Mouse (Mus musculus) c-Kit-negative CD71-positive TER-119-positive erythroid progenitor cells, embryonic 14.5 days (primary cell): Measurements from ENCODE around the gene Ncoa7.
A peak's percentile ranks its signal among the peaks of the same experiment; 100 is the strongest.
"Not testable (repeated sequence)": the region's sequence is repeated elsewhere in the genome, so short reads cannot be mapped to it uniquely, and the experiment has no call there.

Source experiments
- DNase-seq: peaks from one replicate; pipeline ENCODE4 v3.0.0-alpha.2; 2013; ENCODE audit warnings: low read depth, low spot score

Ncoa7 gene

DNA sequence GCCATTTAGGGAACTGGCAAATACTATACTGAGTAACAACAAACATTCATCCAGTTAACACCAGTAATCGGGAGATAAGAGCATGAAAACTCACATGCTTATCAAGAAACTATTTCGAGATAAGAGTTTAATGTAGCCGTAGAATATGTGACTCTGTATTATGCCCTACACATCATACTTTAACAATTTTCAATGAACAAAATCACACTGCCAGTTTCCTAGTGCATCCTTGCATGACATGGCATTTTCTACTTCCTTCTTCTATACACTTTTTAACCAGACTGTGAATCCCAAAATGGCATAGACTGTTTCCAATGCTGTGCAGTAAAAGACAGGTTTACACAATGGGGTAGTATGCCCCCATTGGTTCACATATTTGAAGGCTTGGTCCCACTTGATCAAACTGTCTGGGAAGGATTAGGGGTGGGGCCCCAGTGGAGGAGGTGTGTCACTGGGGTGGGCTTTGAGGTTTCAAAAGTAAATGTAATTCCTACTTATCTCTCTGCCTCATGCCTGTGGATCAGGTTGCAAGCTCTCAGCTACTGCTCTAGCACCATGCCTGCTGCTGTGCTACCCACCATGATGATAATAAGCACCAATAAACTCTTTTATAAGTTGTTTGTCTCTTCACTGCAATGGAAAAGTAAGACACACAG is 15.3 kb downstream of the Ncoa7 start:
- no peak for DNase-seq

- no peak for DNase-seq
Observed at GRCm38 (mm10) chr10:30786103-30786754, 16.9 kb downstream of the Ncoa7 start.

DNA sequence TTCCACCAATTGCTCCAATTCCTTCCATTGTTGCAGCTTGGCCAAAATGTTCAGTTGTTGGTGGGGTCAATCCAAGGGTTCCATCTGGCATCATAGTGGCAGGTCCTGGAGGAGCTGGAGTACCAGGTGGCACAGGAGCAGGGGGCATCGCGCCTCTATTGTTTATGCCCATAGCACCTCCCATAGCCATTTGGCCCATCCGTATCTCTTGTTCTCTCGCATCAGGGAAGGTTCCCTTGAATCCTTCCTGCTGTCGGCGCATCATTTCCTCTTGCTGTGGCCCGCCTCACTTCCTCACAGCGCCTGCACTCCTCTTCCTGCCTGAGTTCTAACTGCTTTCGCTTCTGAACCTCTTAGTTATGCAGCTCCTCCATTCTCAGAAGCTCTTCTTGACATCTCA is 22.2 kb downstream of the Ncoa7 start:
- not testable (repeated sequence) for DNase-seq

GRCm38 (mm10) chr10:30778240-30778639 is 24.9 kb downstream of the Ncoa7 start:
- DNase-seq, result no peak

DNA sequence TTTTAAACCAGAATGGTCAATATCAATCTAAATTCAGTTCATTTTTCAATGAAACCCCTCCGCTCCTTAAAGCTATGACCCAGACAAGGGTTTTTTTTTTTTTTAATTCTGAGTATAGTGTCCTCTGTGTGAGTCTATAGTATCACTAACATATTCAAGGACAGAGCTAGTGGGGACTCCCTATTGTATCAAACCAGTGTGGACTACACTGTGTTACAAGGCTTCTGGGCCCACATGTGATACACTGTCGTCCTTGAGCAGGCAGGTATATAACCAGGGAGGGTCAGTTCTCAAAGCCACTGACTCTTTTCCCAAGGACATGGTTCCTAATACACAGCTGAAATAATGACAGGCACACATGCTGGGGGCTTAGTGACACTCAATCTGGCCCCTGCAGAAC is 27.1 kb downstream of the Ncoa7 start:
- DNase-seq, result no peak

DNA sequence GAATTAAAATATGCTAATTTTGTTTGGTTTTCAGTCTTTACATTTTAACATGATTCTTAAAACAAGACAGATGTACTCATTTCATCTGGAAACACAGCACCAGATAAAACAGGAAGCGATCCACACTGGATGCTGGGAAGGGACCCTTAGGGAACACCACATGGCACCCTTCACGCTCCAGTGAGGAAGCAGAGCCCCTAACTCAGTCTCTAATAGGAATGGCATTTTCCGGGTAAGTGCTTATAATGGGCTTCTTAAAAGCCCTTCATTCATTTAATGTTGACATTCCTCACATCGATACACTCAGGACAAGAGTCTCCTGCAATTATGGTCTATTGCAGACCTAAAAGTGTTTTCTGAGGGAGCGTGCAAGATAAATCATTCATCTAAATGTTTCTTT is 27.6 kb downstream of the Ncoa7 start:
- no peak for DNase-seq

- no peak for DNase-seq
Observed at GRCm38 (mm10) chr10:30774396-30774795, 28.7 kb downstream of the Ncoa7 start.

DNA sequence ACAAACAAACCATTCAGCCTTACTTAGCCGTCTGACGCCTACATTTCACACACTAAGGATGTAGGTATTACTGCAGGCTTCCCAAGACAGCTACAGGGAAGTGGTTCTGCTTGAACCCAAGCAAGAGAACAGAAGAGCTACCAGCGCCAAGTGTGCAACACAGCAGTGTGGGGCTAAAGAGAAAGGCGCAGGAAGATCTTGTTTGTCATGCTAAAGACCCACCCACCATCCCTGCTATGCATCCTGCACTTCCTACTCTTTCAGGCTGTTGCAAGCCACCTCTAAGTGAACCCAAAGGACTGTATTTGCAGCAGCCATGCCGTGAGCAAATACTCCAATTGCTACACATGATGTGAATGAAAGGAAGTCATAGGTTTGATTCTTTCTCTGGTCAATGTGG is 29.9 kb downstream of the Ncoa7 start:
- no peak for DNase-seq

DNA sequence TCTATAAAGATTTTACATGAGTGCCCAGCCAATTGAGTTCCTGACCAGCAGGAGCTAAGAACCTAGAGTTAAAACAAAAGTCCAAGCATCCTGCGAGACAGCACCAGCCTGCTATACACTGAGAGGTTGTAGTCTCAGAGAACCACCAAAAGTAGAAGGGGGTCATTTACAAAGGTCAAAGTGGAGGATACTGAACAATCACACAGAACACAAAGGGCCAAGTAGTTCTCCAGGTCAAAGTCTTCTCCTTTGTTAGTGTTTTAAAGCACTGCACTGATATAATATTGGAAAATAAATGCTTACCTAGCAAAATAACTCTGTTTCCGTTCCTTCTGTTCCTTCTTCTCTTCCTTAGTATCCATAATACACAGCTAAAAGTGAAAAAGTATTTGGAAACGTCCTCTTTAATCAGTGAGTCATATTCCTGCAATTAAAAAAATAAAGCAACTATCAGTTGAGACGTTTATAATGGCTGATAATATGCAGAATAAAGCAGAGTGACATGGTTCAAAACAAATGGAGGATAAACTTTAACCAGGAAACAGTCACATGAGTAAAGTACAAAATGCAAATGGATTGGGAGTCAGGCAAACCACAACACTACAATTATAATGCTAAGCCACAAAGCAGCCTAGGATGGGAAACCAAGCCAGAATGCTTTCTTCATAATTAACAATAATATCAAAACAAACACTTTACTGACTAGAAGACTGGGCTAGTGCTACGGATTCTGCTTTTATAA is 31.5 kb downstream of the Ncoa7 start:
- no peak for DNase-seq

DNA sequence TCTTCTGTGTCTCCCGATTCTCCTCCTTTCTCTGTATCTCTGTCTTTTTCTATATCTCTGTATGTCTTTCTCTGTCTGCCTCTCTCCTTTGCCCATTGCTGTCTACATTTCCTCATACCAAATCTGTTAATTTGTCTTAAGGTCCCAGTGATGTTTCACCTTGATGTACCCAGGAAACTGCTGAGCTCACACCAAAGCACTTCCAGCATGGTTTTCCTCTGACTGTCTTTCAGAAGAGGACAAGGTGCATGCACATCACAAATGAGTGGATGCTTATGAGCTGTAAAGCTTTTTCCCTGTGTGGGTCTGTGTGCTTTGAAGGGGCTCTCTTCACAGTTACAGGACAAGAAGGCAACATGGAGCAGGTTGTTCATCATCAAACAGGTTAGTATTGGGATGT is 34.3 kb downstream of the Ncoa7 start:
- no peak for DNase-seq

DNA sequence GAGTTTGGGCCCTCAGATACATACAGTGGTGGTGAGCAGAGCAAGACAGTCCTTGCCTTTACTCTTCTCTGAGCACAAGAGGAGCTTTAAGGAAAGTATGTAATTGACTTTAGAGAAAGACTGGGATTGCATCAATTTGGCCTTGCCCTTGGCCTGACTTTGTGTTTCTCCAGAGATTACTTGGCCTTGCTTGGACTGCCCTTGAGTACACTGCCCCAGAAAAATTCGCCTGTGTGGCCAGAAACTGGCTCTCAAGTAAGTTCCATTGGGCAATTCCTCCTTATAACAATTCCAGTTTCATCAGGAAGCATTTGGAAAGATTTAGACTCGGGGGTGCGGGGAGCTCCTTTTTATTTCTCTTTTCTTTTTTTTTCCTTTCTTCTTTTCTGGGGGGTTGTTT is 34.9 kb downstream of the Ncoa7 start:
- DNase-seq, result no peak

- peak; percentile 86 for DNase-seq
Observed at GRCm38 (mm10) chr10:30763179-30763770, 39.9 kb downstream of the Ncoa7 start.

DNA sequence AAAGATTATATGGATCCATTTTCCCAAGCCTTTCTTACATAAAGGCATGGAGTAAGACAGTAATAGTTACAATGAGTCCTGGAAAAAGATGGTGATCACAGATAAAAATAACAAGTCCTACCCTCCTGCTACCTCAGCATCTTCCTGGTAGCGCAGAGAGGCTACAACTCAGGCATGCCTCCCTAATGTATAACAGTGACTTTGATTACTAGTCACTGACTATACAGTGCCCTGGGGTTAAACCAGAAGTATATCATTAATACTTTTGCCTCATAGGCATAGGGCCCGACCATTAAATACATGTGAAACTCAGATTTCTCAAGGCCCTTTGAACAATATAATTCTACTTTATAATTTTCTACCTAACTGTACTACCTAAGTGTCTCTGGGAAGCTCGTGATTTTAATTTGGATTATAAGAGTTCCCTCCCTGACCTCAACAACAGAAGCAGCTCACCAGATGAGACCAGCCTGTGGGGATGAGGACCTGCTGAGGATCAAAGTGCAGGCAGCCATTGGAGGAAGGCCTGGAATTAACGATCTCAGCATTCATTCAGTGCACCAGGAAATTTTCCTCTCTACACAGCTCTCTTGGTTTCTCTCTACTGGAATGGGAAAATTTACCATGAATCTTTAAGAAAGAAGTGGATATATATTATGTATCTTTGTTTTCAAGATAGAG is 40.7 kb downstream of the Ncoa7 start:
- DNase-seq, result no peak

DNA sequence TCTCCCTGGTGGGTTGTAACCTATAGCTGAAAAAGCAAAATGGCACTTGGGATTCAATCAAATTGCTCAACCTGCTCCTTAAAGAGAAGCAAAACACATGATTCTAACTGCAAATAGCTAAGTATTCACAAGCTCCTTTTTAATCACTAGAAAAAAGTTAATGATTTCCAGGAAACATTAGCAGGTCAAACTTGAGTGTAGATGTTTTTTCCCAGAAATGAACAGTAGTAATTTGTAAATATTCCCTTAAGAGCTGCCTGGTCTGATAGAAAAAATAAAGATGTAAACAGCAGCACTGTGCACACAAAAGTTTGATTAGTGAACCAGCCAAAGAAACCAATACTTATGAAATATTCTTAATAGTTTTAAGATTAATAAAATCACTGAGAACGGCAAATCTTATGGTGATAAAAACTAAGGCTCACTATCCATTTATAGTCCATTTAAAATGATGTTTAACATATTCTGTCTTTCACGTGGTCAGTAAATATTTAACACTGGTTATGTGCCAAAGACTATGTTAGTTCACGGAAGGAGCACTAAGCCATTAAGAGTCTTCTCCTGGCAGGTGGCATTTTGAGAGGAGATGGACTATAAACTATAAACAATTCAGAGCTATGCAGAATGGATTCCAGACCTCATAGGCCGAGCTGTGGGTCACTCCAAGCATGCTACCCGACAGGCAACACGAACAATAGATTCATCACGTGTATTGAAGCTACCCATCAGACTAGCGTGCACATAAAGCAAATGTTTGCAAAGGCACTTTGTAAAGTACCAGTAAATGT is 43.6 kb downstream of the Ncoa7 start:
- DNase-seq, result no peak

GRCm38 (mm10) chr10:30756064-30756463 is 47.1 kb downstream of the Ncoa7 start:
- DNase-seq, result no peak

DNA sequence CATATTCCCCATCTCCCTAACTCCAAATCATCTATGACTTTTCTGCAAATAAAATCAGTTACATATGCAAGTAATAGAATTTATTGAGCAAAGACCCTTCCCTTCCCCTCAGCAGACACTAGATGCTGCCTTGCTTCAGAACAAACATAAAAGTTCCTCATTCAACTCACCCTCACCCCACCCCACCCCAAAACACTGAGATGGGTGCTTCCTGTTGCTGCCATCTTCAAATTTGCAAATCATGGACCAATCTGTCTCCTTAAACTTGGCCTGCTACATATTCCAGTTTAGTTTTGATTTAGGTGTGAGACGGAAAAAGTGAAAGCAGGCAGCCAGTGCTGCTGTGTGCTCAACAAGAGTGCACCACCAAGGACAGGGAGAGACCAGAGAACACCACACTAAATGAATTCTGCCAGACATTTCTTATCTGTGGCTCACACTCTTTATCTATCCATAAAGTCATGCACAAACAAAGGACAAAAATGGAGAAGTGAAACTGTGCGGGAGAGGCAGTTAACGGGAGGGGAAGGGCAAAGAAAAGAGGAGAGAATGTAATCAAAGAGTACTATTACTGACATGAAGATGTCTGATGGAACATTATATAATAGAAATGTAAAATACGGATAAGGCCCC is 48.2 kb downstream of the Ncoa7 start:
- DNase-seq, result no peak

DNA sequence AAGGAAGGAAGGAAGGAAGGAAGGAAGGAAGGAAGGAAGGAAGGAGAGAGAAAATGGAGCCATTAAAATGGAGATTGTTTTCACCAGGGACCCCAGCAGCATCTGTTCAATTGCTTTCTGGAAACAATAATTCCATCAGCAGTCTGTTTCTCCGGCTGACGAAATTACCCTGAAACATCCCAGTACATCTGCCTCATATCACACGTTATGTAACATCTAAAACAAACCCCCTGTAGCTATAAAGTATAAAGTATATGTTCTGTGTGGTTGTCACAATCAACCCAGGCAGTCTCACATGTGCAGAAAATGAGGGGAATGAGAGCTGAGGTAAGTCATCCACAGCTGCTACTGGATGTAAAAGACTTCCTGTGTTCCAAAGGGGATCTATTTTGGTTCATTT is 49.0 kb downstream of the Ncoa7 start:
- no peak for DNase-seq

- DNase-seq, result no peak
Observed at GRCm38 (mm10) chr10:30752485-30752884, 50.6 kb downstream of the Ncoa7 start.

DNA sequence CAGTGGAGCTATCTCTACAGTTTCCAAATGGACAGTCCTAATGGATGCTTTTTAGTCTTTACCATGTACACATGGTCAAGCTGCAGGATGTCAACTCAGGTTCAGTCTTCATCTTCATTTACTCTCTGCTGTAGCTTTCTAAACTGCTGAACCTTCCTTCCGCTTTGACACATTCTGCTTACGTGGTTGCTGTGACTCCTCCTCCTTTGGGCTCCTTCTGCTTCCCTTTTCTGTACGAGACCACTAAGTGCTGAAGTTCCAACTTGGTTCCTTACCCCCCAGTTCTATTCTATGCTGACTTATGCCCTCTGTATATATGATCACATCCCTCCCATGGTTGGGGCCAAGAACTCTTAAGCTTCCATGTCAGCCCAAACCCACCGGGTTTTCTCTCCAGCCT is 51.5 kb downstream of the Ncoa7 start:
- no peak for DNase-seq

DNA sequence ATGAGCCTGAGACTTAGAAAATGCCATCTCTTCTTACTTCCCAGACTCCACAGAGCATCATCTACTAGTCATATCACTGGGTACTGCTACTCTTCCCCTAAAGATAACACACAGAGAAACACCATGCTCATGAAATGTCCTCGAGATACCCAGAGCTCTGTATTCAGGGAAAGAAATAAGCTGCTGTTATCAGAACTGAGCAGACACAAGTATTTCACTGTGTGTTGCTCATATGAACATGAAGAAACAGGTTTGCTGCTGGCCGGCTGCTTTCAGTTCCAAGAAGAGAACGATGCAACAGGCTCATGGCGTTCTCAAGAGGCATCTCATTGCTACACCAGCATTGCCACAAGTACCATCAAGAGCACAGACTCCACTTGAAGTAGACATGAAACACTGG is 53.3 kb downstream of the Ncoa7 start:
- DNase-seq, result peak; percentile 81
